Mouse (Mus musculus) induced T-regulatory cell, adult 2 months (primary cell): ENCODE results near the gene Slc45a1.

ENCODE experiments used
- DNase-seq: peaks from one replicate; pipeline ENCODE4 v3.0.0-alpha.2; 2012; ENCODE audit warnings: low read depth

The Slc45a1 gene

GRCm38 (mm10) chr4:150651390-150652277 lies at the start of gene Slc45a1:
TSS of gene Slc45a1 (minus strand) at chr4:150652174.
- DNase-seq = peak; percentile 56

- no peak for DNase-seq
Observed at GRCm38 (mm10) chr4:150700849-150701248, 48.9 kb upstream of the Slc45a1 start.

- DNase-seq = peak; percentile 29
Observed at GRCm38 (mm10) chr4:150694434-150695108, 42.6 kb upstream of the Slc45a1 start.

- no peak for DNase-seq
Observed at GRCm38 (mm10) chr4:150692861-150693403, 41.0 kb upstream of the Slc45a1 start.

DNA sequence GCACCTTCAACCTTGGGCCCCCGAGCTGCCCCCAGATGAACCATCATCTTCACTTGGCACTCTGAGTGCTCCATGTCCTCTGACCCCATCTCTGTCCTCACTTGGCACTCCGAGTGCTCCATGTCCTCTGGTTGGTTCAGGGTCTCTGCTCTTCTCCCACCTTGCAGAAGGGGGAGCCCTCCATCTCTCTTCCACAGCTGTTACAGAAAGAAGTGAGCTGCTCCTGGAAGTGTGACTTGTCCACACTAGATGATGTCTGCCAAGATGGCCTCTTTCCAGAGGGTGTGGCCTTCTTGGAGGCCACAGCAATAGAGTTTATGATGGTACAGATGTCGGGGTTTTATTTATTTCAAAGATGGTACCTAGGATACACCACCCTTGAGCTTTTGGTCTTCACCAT lies 38.8 kb upstream of the Slc45a1 start:
- no peak for DNase-seq

DNA sequence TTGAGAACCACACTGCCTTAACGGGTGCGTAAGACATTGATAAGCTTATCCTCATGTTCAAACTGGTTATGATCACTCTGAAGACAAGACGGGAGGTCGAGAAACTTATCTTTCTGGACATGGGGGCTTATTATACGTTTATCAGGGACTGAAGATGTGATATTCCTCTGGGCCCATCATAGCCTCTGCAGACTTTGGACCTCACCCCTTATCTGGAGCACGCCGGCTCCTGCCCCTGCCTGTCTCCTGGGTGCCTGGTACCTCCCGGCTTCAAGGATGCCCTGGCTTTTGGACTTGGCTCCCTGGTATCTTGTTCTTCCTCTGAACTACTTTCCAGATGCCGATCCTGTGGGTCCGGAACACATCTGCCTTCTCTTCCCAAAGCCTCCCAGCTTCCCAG lies 37.6 kb upstream of the Slc45a1 start:
- DNase-seq = no peak

- no peak for DNase-seq
Observed at GRCm38 (mm10) chr4:150687126-150687753, 35.3 kb upstream of the Slc45a1 start.

DNA sequence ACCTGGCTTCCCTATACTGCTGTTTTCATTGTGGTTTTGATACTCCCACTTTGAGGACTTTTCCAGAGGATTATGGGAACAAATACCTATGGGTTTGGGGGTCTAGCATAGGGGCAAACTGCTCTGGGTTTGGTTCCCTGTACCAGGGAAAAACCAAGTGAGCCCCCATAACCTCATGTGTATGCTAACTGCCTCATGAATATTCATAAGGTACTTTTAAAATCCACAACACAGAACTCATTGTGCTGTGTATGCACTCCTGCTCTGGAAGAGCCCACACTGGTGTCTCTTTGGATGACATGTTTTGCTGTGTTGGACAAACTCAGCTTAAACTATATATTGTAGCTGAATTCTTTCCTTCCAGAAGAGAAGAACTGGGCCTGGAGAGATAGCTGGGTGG lies 34.6 kb upstream of the Slc45a1 start:
- no peak for DNase-seq

DNA sequence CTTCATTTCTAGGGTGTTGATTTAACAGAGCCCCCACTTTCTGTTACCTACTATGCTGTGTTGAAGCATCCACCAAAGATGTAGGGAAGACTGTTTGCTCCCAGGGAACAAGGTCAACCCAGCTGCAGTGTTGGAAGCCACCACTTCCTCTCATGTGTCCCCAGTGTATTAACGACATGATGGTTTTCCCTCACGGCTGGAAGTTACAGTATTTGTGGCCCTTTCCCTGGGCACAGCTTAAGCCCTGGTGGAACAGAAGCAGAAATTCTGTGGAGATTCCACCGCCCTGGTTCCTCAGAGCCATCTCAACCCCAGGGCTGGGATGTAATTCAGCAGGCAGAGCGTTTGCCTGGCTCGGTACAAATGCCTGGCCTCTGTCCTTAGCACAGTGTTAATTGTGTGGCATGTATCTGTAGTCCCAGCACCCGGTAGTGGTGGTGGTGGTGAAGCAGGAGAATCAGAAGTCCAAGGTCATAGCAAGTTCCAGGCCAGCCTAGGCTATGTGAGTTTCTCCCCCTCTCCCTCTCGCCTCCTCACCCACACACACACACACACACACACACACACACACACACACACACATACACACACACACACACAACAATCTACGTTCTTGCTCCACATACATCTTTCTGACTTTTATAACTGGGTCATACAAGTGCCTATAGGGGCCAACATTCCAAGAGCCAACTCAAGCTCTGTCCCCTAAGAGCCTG lies 34.0 kb upstream of the Slc45a1 start:
- DNase-seq = no peak

- DNase-seq = peak; percentile 15
Observed at GRCm38 (mm10) chr4:150685043-150685777, 33.2 kb upstream of the Slc45a1 start.

- no peak for DNase-seq
Observed at GRCm38 (mm10) chr4:150680373-150680772, 28.4 kb upstream of the Slc45a1 start.

DNA sequence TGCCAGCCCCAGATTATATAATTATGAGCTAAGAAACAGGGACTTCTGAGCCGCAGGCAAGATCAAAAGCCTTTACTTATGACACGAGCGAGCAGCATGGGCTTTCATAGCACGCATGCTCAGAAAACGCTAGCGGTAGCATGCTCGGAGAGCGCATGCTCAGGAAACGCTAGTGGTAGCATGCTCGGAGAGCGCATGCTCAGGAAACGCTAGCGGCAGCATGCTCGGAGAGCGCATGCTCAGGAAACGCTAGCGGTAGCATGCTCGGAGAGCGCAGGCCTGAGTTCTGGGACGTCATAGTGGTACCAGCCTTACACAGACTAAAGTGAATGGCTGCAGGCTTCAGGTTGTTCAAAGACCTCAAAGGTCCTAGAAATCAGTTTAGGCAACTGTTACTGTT lies 26.8 kb upstream of the Slc45a1 start:
- DNase-seq = no peak

DNA sequence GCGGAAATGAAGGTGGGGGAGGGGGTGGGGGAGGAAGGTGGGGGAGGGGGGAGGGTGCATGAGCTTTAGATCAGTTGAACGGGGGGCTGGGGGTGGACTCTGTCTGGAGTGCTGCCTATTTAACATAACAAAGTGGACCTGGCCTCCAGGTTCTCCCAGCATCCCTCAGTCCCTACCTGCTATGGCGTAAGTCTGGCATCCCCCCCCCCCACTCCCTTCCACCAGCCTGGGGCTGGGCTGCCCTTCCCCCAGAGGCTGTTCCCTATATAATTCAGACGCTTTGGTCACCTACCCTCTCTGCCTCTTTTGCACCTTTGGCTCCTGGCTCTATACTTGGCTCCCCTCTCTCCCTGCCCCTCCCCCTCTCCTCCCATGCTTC lies 25.9 kb upstream of the Slc45a1 start:
- no peak for DNase-seq

- no peak for DNase-seq
Observed at GRCm38 (mm10) chr4:150677126-150677845, 25.3 kb upstream of the Slc45a1 start.

- no peak for DNase-seq
Observed at GRCm38 (mm10) chr4:150676029-150676428, 24.1 kb upstream of the Slc45a1 start.

DNA sequence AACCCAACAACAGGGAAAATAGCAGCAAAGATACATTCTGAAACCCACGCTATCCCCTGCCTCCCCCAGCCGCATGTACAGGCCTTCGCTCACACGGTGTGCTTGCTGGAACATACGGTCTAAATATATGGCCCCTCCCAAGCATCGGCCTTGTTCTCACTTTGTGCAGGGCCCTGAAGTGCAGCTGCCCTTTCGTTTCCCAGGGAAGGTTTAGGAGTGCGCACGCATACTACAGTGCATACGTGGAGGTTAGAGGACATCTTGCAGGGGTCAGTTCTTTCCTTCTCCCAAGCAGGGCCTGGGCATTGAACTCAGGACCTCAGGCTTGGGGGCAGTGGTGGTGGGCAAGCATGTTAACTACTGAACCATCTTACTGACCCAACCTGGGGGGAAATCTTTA lies 23.3 kb upstream of the Slc45a1 start:
- no peak for DNase-seq

- DNase-seq = no peak
Observed at GRCm38 (mm10) chr4:150665806-150666205, 13.8 kb upstream of the Slc45a1 start.

- no peak for DNase-seq
Observed at GRCm38 (mm10) chr4:150664726-150665125, 12.8 kb upstream of the Slc45a1 start.

GRCm38 (mm10) chr4:150663192-150663591 lies 11.2 kb upstream of the Slc45a1 start:
- peak; percentile 71 for DNase-seq

DNA sequence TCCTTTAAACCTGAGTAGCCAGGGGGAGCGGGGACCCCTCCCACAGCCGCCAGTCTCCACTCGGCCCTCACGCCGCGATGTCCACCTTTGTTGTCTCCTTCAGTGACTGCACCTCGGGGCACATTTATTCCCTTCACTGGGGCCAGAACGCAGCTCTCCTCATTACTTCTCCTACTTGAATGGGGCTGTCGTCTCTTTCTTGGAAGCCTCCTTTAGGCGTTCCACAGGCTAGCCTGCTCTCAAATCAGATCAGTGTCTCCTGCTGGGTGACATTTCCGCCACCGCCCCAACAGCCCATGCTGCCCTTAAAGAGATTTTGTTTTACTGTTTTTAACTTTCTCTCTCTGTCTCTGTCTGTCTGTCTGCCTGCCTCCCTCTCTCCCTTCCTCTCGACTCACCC lies 9.9 kb upstream of the Slc45a1 start:
- DNase-seq = no peak
